Mouse (Mus musculus) duodenum, adult 2 months (tissue): ENCODE measurements around the gene Chd8. TPM values are rescaled to one million over a fixed set of nuclear protein-coding genes. Genes with fewer than 3 reads are reported as not detected.

Experiments
- polyA plus RNA-seq: library from polyadenylated mRNA; depleted of rRNA; stranded (reverse); fragments of >200 nt; gene quantifications from 2 replicates; pipeline ENCODE4 v1.2.3, GENCODE M21; 2012; ENCODE audit warnings: low replicate concordance; rRNA removed

Gene Chd8
- polyA plus RNA-seq, result 12.6 and 13.0 TPM in 2 replicates

DNA sequence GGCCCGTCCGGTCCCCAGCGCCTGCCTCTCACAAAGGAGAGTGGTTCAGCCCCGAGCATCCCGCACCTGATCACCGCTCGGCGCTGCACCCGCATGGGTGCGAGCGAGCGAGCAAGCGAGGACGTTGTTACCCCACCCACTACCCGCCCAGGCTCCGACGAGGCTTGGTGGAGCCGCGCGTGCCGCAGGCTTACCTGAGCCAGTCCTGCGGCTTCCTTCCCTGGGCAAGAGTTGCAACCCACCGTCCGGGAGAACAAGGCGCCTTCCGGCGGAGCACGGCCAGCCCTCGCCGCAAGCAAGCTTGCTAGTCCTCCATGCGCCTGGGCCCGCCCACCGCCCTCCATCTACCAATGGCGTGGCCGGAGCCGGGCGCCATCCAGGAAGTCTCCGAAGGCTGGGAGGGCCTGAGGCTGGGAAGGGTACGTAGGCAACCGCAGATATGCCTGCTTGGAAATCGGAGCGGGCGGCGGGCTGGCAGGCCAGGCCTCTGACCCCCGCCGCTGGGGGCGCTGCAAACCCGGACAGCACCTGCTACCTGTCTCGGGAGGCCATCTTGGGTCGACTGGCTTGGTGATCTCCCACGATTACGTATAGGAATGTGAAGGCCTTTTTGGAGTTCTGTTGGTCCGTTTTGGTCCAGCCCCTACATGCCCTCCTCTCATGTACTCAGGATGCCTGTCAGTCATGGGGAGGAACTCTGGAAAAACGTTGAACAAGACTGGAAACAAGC lies at the start of gene Chd8:
Gene Chd8 (minus strand): TSS at position 297 of the 730 bp plus-strand sequence.

DNA sequence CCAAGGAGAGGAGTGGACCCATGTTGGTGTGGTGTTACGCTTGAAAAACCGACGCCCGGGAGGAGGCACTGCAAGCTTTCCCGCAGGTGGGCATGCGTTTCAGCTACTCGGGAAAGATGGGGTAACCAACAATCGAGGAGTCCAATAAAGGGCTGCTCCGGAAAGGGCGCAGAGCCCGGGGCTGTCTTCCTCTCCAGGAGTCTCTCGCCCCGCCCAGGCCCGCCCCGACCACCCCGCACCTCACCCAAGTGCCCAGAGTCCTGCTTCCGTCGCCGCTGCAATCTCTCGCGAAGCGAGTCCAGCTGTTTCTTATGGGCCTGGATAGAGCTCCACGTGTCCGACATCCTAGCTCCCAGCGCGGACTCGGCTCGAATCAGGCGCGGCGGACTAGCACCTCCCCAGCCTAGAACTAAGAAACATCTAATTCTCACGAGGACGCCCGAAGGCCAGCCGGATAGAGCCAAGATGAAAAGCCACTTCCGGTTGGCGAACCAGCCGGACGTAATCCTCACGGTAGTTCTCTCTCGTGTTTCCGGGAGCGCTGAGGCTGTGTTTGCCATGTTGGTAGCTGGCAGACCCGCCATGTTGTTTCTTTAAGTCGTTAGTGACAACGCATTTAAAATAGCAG lies 47.2 kb upstream of the Chd8 start, which contains the start of gene Mettl3:
Gene Mettl3 (minus strand): TSS at position 485 of the 628 bp plus-strand sequence.

DNA sequence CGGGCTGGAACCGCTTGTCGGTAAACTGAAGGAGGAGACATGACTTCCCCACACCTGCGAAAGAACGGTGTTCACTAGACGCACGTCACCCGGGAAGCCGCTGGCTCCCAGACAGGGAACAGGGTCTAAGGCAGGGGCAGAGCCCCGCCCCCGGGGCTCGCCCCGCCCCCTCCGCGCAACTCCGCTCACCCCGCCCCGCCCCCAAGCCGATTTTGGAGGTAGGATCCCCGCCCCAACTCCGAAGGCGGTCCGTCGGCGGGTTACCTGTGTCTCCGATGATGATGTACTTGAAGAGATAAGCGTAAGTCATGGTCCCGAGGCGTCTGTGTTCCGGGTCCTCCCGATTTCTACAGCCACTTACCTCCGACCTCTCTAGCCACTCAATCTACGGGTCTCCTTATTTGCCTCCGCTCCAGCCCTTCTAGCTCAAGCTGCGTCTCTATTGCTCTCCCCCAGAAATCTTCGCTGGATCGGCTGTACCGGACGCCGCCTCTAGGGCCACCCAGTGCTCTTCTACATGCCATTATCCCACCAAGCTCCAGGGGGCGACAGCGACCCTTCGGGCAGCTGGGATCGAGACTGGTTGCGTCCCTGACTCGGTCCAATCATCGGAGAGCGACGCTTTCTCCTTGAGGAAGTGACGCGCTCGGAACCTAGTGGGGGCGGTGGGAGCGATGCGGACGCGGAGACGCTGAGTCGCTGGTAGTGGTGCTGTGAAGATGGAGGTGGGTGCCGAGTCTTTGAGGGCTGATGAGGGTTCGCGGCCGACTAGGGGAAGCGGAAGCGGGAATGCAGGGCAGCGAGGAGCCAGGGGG lies 21.6 kb upstream of the Chd8 start, which contains the start of the genes Tox4 and Rab2b:
Gene Tox4 (plus strand): TSS at position 215 of the 815 bp plus-strand sequence.
Gene Rab2b (minus strand): TSS at position 614 of the 815 bp plus-strand sequence.

DNA sequence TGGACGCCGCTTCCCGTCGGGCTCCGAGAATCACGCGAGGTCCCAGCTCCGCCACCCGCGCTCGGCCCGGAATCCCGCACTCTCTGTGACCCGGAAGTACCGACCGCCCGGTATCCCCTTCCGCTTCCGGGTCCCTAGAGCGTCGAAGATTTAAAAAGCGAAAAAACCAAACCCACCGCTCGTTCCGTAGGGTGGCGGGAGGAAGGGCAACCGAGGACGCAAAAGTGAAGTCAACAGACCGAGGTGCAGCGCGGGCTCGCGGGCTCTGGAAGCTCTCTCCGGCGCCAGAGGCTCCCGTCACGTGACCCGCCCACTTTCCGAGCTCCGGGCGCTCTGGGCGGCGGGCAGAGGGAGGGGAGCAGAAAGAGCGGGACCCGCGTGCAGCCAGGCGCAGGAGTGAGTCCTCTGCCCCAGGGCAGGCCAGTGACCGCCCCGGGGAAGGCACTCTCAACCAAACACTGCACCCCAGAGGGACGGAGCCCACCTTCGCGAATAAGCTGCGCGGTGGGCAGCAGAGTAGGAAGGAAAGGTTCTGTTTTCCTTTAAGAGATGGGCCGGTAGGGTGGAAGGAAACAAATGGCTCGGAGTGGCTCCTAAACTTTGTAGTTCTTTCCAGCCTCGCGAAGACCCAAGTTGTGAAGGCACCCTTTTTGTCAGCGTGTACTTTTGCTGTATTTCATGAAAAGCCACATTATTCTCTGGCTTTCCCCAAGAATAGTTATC lies 60.3 kb downstream of the Chd8 start, which contains the start of gene Supt16:
Gene Supt16 (minus strand): TSS at position 261 of the 723 bp plus-strand sequence.

Other genes starting within 250 kb of the Chd8 start
- 93.4 and 133 TPM in 2 replicates for gene Tmem253, start 242.1 kb downstream of the Chd8 start, polyA plus RNA-seq
- gene Zfp219, start 237.0 kb downstream of the Chd8 start, polyA plus RNA-seq, result 69.3 and 77.5 TPM in 2 replicates
- not detected in 2 replicates for gene Olfr221, start 215.3 kb downstream of the Chd8 start, polyA plus RNA-seq
- 17.5 and 30.5 TPM in 2 replicates for gene Hnrnpc, start 153.8 kb downstream of the Chd8 start, polyA plus RNA-seq
- 0.44 and 10.3 TPM in 2 replicates for gene Rpgrip1, start 147.1 kb downstream of the Chd8 start, polyA plus RNA-seq
- 3.4 and 4.0 TPM in 2 replicates for gene Supt16, start 60.4 kb downstream of the Chd8 start, polyA plus RNA-seq
- gene Tox4, start 21.4 kb upstream of the Chd8 start, polyA plus RNA-seq, result 20.9 and 21.4 TPM in 2 replicates
- gene Rab2b, start 21.8 kb upstream of the Chd8 start, polyA plus RNA-seq, result 1.4 TPM in 2 replicates
- gene Mettl3, start 47.3 kb upstream of the Chd8 start, polyA plus RNA-seq, result 7.4 and 11.1 TPM in 2 replicates
- 1.2 TPM in 2 replicates for gene Sall2, start 71.0 kb upstream of the Chd8 start, polyA plus RNA-seq
- not detected in 2 replicates for gene Olfr1513, start 98.6 kb upstream of the Chd8 start, polyA plus RNA-seq
- gene Olfr1512, start 121.4 kb upstream of the Chd8 start, polyA plus RNA-seq, result not detected in 2 replicates
- gene Olfr1511, start 139.6 kb upstream of the Chd8 start, polyA plus RNA-seq, result not detected in 2 replicates
- gene Olfr1510, start 156.6 kb upstream of the Chd8 start, polyA plus RNA-seq, result not detected in 2 replicates
- gene Olfr1509, start 185.2 kb upstream of the Chd8 start, polyA plus RNA-seq, result not detected in 2 replicates
- not detected in 2 replicates for gene Olfr1508, start 209.7 kb upstream of the Chd8 start, polyA plus RNA-seq
- gene Olfr1507, start 238.0 kb upstream of the Chd8 start, polyA plus RNA-seq, result not detected in 2 replicates